Mouse (Mus musculus) c-Kit-negative CD71-positive TER-119-positive erythroid progenitor cells, embryonic 14.5 days (primary cell): ENCODE data around the gene Psmd1.
"Not testable (repeated sequence)": the region's sequence is repeated elsewhere in the genome, so short reads cannot be mapped to it uniquely, and the experiment has no call there.

Source experiments
- DNase-seq: peaks from one replicate; pipeline ENCODE4 v3.0.0-alpha.2; 2013; ENCODE audit warnings: low read depth, low spot score

The Psmd1 gene

DNA sequence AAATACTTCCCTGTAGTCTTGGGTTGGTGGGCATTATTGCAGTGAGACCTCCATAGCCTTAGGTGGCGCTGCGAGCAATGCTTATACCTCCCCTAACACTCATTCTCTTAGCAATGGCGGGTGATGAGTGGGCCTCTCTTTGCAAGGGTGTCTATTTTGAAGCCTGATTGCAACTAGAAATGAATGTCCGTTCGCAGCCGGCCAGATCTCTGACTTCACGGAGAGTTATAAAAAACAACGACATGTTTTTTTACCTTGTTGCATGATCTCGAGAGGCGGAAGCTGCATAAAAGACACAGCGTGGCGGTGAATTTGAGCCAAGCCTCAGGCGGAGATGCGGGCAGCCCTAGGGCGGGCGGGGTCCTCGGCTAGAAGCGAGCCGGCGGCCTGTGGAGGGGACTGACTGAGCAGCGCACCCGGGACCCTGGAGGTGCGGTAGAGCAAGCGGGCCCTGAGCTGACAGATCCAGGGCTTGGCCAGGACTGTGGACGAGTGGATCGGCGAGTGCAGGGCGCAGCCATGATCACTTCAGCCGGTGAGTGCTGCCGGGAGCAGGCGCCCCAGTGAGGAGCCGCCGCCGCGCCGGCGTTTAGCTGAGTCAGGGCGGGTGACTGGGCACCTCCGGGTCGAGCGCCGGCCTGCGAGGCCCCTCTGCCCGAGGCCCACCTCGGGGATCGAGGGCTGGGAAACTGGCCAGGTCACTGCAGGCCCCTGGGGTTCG, at the start of gene Psmd1:
TSS of gene Psmd1 (plus strand) at position 117 of the 721 bp plus-strand sequence.
- peak; percentile 90 for DNase-seq

- not testable (repeated sequence) for DNase-seq
These were observed 48.4 kb upstream of the Psmd1 start for GRCm38 (mm10) chr1:86015758-86016157.

GRCm38 (mm10) chr1:86016516-86016915, 47.7 kb upstream of the Psmd1 start, which contains the start of gene Spata3:
Spata3 (plus strand) TSS chr1:86016816.
- DNase-seq: no peak

DNA sequence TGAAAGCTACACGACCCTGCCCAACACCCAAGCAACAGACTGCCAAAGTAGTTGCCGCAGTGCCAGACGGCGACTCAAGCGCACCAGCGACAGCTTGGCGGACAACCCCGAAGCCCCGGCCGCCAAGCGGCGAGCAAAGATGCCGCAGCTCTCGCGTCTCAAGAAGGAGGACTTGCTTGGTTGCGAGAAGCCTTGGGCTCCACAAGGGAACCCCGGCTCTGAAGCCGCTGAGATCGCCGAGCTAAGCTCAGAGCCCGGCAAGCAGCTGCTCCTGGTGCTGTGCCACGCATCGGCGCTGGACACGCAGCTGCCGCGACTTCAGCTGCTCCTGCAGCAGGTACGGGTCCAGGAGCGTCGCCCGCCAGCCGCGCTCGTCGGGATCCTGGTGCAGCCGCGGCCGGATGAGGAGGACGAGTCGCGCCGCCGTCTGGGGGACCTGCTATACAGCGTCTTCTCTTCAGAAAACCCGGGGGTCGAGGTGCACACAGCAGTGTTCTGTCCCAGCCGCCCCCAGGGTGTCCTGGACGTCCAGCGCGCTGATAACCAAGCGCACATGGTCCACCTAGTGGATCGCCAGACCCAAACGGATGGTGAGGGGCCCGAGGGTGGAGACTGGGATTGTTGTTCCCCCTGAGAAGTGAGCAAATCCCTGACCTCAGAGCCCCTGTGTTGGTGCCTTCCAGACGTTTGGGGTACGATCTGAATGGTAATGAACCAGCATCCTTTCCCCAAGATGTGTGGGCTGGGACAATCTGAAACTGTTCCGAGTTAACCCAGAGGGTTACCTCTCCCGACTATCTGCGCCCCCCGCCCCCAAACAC, 45.7 kb upstream of the Psmd1 start:
- no peak for DNase-seq

GRCm38 (mm10) chr1:86021365-86021989, 42.7 kb upstream of the Psmd1 start:
- DNase-seq: no peak

GRCm38 (mm10) chr1:86032273-86032987, 31.8 kb upstream of the Psmd1 start:
- no peak for DNase-seq

GRCm38 (mm10) chr1:86038191-86038951, 25.8 kb upstream of the Psmd1 start:
- DNase-seq: no peak

GRCm38 (mm10) chr1:86040131-86040530, 24.1 kb upstream of the Psmd1 start:
- DNase-seq: no peak

- DNase-seq: no peak
These were observed 23.4 kb upstream of the Psmd1 start for GRCm38 (mm10) chr1:86040817-86041216.

DNA sequence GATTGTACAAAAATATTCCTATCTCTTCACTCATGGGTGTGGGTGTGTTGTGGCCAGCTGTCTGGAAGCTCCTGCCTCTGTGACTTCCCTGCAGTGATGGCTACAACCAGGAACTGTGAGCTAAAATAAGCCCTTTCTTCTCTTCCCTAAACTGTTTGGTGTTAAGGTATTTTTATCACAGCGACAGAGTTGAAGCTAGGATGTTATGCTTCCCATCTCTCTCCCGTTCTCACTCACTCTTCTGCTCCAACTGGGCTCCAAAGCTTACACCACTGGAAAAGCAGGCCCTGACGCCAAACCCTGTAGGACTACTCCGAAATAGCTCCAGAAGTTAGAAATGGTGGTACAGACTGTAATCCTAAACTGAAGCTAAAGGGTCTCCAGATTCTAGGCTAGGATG, 19.1 kb upstream of the Psmd1 start:
- no peak for DNase-seq

DNA sequence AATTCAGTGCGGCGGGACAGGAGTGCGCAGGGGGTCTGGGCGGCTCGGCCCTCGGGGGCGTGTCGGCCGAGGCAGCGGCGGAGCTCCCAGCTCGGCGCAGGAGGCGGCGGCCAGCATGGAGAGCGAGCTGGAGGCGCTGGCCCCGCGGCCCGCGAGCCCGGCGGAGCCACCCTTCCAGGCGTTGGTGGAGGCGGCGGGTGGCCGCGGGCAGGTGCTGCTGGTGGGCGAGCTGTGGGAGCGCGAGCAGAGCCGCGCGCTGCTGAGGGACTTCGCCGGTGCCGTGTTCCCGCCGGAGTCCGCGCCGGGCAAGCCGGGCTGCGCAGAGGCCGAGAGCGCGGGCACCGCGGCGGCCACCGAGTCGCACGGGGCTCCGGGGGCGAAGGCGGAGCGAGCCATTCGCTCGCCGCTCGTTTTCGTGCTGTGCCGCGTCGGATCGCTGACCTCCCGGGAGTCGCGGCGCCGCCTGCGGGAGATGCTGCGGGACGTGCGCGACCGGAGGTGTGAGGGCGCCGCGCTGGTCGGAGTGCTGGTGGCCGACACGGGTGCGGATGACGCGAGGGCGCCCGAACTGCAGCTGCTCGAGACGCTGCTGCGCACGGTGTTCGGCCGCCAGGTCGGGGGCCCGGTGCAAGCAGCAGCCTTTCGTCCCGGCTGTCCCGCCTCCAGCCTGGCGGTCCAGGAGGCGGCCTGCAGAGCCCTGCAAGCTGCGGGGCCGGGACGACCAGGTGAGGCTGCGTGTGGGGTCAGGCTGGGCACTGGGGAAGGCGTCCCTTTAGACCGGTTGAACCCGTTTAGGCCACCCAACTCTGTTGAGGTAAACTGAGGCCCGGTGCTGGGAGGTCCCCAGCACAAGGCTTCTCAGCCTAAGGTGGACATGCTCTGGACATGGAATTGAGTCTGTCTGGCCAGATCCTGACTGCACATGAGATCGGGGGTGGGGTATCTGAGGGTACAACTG, 18.1 kb upstream of the Psmd1 start, which contains the start of gene 2810459M11Rik:
TSS of gene 2810459M11Rik (plus strand) at position 16 of the 958 bp plus-strand sequence.
- no peak for DNase-seq

GRCm38 (mm10) chr1:86046833-86047563, 17.2 kb upstream of the Psmd1 start:
- DNase-seq: no peak

- no peak for DNase-seq
These were observed 16.0 kb upstream of the Psmd1 start for GRCm38 (mm10) chr1:86048231-86048630.

- no peak for DNase-seq
These were observed 15.4 kb upstream of the Psmd1 start for GRCm38 (mm10) chr1:86048744-86049143.

- no peak for DNase-seq
These were observed 10.8 kb upstream of the Psmd1 start for GRCm38 (mm10) chr1:86053198-86053921.

DNA sequence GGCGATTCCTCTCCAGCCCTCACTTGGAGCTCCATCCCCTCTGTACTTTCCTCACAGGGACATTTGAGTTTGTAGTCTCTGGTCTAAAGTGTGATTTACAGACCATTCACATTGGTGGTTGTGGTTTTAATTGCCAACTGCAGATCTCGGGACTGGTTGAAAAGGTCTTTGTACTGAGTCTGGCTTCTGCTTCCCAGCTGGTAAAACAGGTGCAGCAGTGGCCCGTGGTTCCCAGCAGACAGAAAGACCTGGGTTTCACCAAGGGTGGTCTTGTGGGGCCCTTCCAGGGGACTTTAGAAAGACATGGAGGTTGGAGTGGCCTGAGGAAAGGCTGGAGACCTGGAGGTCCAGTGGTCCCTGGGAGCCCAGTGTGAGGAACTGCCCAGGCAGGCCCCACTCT, 9.2 kb upstream of the Psmd1 start:
- DNase-seq: no peak

GRCm38 (mm10) chr1:86056284-86056683, 7.9 kb upstream of the Psmd1 start:
- no peak for DNase-seq
